Mouse (Mus musculus) CH12.LX (cell line): Measurements from ENCODE around the gene Mxra8. TPM values are rescaled to one million over a fixed set of nuclear protein-coding genes. Genes with fewer than 3 reads are reported as not detected.

Source experiments
- DNase-seq: peaks from one replicate; pipeline ENCODE4 v3.0.0-alpha.2; 2013; ENCODE audit errors: extremely low read depth
- H3K27ac ChIP-seq: 2 replicates; pipeline ENCODE4 v1.5.1; 2012; ENCODE audit warnings: low read depth, mild to moderate bottlenecking, control low read depth, moderate library complexity; ENCODE audit not compliant: insufficient read depth
- H3K27me3 ChIP-seq: replicated peaks from 2 replicates; pipeline ENCODE3; 2012; ENCODE audit warnings: inconsistent platforms
- H3K36me3 ChIP-seq, 2 experiments: replicated peaks in 1 of 2; 2 replicates each; pipeline versions ENCODE3 to v1.6.1; 2012; ENCODE audit warnings: inconsistent platforms in 1 of 2, low read length in 1 of 2, mild to moderate bottlenecking in 1 of 2, mixed read lengths in 1 of 2, moderate library complexity in 1 of 2; ENCODE audit not compliant: control insufficient read depth in 1 of 2, insufficient read depth in 1 of 2
- H3K4me1 ChIP-seq, 2 experiments: 2 replicates each; pipeline ENCODE4 v1.6.1; 2012; ENCODE audit warnings: inconsistent platforms in 1 of 2, moderate library complexity in 1 of 2; ENCODE audit not compliant: insufficient read depth in 2 of 2, control insufficient read depth in 1 of 2
- H3K4me2 ChIP-seq: 2 replicates; pipeline ENCODE4 v1.6.1; 2012; ENCODE audit warnings: low read depth, mild to moderate bottlenecking, control low read depth; ENCODE audit not compliant: poor library complexity, insufficient read depth, severe bottlenecking
- H3K4me3 ChIP-seq, 3 experiments: fragments of 150-350 bp in 1 of 3; sonication (generic) in 1 of 3; replicated peaks in 1 of 3; 2 replicates each; pipeline versions ENCODE3 to v1.5.1; 2011 to 2012; ENCODE audit warnings: low read depth in 2 of 3, low read length in 2 of 3, mild to moderate bottlenecking in 2 of 3, moderate library complexity in 2 of 3, control low read depth in 1 of 3, improper control_type of control experiment in 1 of 3, inconsistent platforms in 1 of 3, mixed read lengths in 1 of 3; ENCODE audit not compliant: poor library complexity in 1 of 3
- H3K79me2 ChIP-seq: replicated peaks from 2 replicates; pipeline ENCODE4 v1.6.1; 2012; ENCODE audit warnings: mild to moderate bottlenecking, moderate library complexity; ENCODE audit not compliant: control insufficient read depth, poor library complexity, insufficient read depth, severe bottlenecking; ENCODE audit errors: extremely low read depth
- H3K9ac ChIP-seq: 2 replicates; pipeline ENCODE4 v1.6.1; 2012; ENCODE audit warnings: low read depth, mild to moderate bottlenecking, control low read depth, moderate library complexity; ENCODE audit not compliant: insufficient read depth
- H3K9me3 ChIP-seq: replicated peaks from 2 replicates; pipeline ENCODE3; 2012; ENCODE audit warnings: low read length, inconsistent platforms, mixed read lengths
- CHD2 ChIP-seq: IDR thresholded peaks from 2 replicates; pipeline ENCODE4 v1.6.1; 2011; ENCODE audit warnings: low read length, improper control_type of control experiment
- E2F4 ChIP-seq: IDR thresholded peaks from 2 replicates; pipeline ENCODE4 v1.6.1; 2011; ENCODE audit warnings: low read depth, low read length, improper control_type of control experiment; ENCODE audit not compliant: insufficient replicate concordance
- ELF1 ChIP-seq: IDR thresholded peaks from 2 replicates; pipeline ENCODE4 v1.6.1; 2014; ENCODE audit warnings: low read depth, mild to moderate bottlenecking, inconsistent platforms, low read length, improper control_type of control experiment
- HCFC1 ChIP-seq: IDR thresholded peaks from 2 replicates; pipeline ENCODE4 v1.6.1; 2012; ENCODE audit warnings: low read depth, mild to moderate bottlenecking, inconsistent platforms, low read length, improper control_type of control experiment
- IRF4 ChIP-seq: IDR thresholded peaks from 2 replicates; pipeline ENCODE4 v1.6.1; 2014; ENCODE audit warnings: low read depth, mild to moderate bottlenecking, inconsistent platforms, low read length, improper control_type of control experiment
- KAT2A ChIP-seq: IDR thresholded peaks from 2 replicates; pipeline ENCODE4 v1.6.1; 2012; ENCODE audit warnings: low read length, improper control_type of control experiment, inconsistent platforms; ENCODE audit not compliant: insufficient replicate concordance
- MEF2A ChIP-seq: IDR thresholded peaks from 2 replicates; pipeline ENCODE4 v1.6.1; 2014; ENCODE audit warnings: low read depth, mild to moderate bottlenecking, inconsistent platforms, low read length, improper control_type of control experiment, borderline replicate concordance
- MXI1 ChIP-seq: IDR thresholded peaks from 2 replicates; pipeline ENCODE4 v1.6.1; 2011; ENCODE audit warnings: mild to moderate bottlenecking, low read depth, low read length, improper control_type of control experiment
- MYC ChIP-seq: IDR thresholded peaks from 2 replicates; pipeline ENCODE4 v1.6.1; 2011; ENCODE audit warnings: low read depth, mild to moderate bottlenecking, improper control_type of control experiment, low read length
- NRF1 ChIP-seq: IDR thresholded peaks from 2 replicates; pipeline ENCODE4 v1.6.1; 2014; ENCODE audit warnings: low read depth, mild to moderate bottlenecking, inconsistent platforms, low read length, improper control_type of control experiment, moderate library complexity
- POLR2A ChIP-seq: IDR thresholded peaks from 2 replicates; pipeline ENCODE4 v1.6.1; 2011; ENCODE audit warnings: low read depth, mild to moderate bottlenecking, improper control_type of control experiment, low read length
- POLR2AphosphoS2 ChIP-seq: IDR thresholded peaks from 2 replicates; pipeline ENCODE4 v1.6.1; 2011; ENCODE audit warnings: low read depth, low read length, improper control_type of control experiment
- RAD21 ChIP-seq: IDR thresholded peaks from 2 replicates; pipeline ENCODE4 v1.6.1; 2011; ENCODE audit warnings: low read depth, mild to moderate bottlenecking, low read length, improper control_type of control experiment, moderate library complexity
- SIN3A ChIP-seq: IDR thresholded peaks from 2 replicates; pipeline ENCODE4 v1.6.1; 2012; ENCODE audit warnings: low read length, improper control_type of control experiment, inconsistent platforms
- TCF12 ChIP-seq: IDR thresholded peaks from 2 replicates; pipeline ENCODE4 v1.6.1; 2014; ENCODE audit warnings: low read depth, mild to moderate bottlenecking, inconsistent platforms, low read length, improper control_type of control experiment
- UBTF ChIP-seq: IDR thresholded peaks from 2 replicates; pipeline ENCODE4 v1.6.1; 2012; ENCODE audit warnings: low read depth, mild to moderate bottlenecking, inconsistent platforms, low read length, improper control_type of control experiment, moderate library complexity
- USF1 ChIP-seq: IDR thresholded peaks from 2 replicates; pipeline ENCODE4 v1.6.1; 2014; ENCODE audit warnings: low read depth, mild to moderate bottlenecking, inconsistent platforms, low read length, improper control_type of control experiment
- ZC3H11A ChIP-seq: IDR thresholded peaks from 2 replicates; pipeline ENCODE4 v1.6.1; 2012; ENCODE audit warnings: low read depth, mild to moderate bottlenecking, inconsistent platforms, low read length, improper control_type of control experiment
- ZMIZ1 ChIP-seq: IDR thresholded peaks from 2 replicates; pipeline ENCODE4 v1.6.1; 2012; ENCODE audit warnings: low read depth, mild to moderate bottlenecking, inconsistent platforms, low read length, improper control_type of control experiment
- ZNF384 ChIP-seq: IDR thresholded peaks from 2 replicates; pipeline ENCODE4 v1.6.1; 2012; ENCODE audit warnings: low read depth, low read length, improper control_type of control experiment, inconsistent platforms
- dilution Hi-C: fragments of 300-500 bp; cut with MboI; formaldehyde crosslinking; loops from 2 replicates; pipeline ENCODE4 v1.14.3; 2020; ENCODE audit warnings: low sequenced_read_pairs; ENCODE audit not compliant: extremely low pct_unique_long_range_greater_than_20kb, extremely low pct_ligation_motif_present
- in situ Hi-C: fragments of 300-500 bp; cut with MboI; formaldehyde crosslinking; loops from 3 replicates; pipeline ENCODE4 v1.14.3; 2019; ENCODE audit warnings: low sequenced_read_pairs, low pct_ligation_motif_present, low pct_unique_long_range_greater_than_20kb, mixed read lengths
- polyA plus RNA-seq: library from polyadenylated mRNA; unstranded; fragments of >175 nt; gene quantifications from 2 replicates; pipeline ENCODE4 v1.2.1, GENCODE M21; 2012; ENCODE audit warnings: low read depth; ENCODE audit not compliant: insufficient read length
- total RNA-seq, 2 experiments: library from RNA; depleted of rRNA; stranded (reverse); fragments of 300-350 nt in 1 of 2; fragments of >200 nt in 1 of 2; gene quantifications; 2 replicates each; pipeline ENCODE4 v1.2.3; 2012 to 2014

The Mxra8 gene
- total and polyA plus RNA-seq, 3 experiments: 8.8 to 24.0 (median 12.4) TPM

DNA sequence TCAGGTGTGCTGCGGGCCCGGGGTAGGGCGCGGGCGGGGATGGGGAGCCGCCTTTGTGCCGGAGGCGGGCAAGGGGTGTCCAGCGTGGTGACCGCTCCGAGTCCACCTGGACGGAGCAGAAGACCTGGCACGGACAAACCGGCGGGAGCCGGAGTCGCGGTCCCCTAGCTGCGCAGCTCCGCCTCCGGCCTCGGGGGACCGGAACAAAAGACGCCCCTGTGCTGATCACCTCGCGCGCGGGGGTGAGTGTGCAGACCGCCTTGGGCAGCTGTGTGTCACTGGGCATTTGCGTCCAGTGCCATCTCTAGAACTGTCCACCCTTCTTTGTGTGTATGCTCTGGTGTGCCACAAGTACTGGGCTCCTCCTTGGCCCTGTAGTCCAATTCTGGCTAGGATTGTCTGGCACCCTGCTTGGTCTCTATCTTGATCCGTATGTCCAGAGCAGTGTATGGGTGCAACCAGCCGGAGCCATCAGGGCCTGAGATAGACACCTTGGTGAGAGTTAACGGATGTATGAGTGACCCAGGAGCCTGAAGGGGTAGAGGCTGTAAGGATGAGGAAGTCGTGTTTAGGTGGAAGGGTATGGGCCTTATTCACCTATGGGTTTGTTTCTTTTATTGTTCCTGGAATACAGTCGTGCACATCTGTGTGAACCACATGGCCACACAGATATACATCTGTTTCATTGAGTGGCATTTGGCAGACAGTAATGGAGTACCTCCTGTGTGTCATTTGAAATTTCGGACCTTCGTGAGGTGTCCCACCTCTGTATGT, 53.1 kb downstream of the Mxra8 start:
- Histone ChIP-seq H3K79me2 (peaks cover 13% of the 10 kb centered on the region; the same call in 1 of the 2 replicates), H3K4me1 (peaks cover 28 to 55% of the 10 kb centered on the region in 2 experiments), H3K27me3 (no peaks in the 10 kb centered on the region), H3K4me3 (peak overlapping the region; percentile 70 to 98 (median 71)), H3K9me3 (peaks cover 3% of the 10 kb centered on the region), H3K27ac (peak overlapping the region; percentile 91; the same call in 1 of the 2 replicates), H3K36me3 (peaks cover 28 to 47% of the 10 kb centered on the region in 2 experiments), H3K4me2 (peak overlapping the region; percentile 76), H3K9ac (peak overlapping the region; percentile 81)
- in situ Hi-C loops (loop anchor here (5.0 kb wide), 1 partner anchor 50 kb away; the partner anchor contains the start of gene Ube2j2), dilution Hi-C loops (no loop called here)
- DNase-seq: no peak
- TF ChIP-seq POLR2A: no peak
- 0 out of 2 replicates have a peak, but pooled peaks have one; percentile 7 for TF ChIP-seq ELF1
- TF ChIP-seq SIN3A: 0 out of 2 replicates have a peak, but pooled peaks have one; percentile 14
- no peak for TF ChIP-seq ZC3H11A
- TF ChIP-seq TCF12: no peak; the same call in 1 of the 2 replicates
- TF ChIP-seq IRF4: no peak
- TF ChIP-seq MYC: no peak
- TF ChIP-seq ZNF384: no peak
- no peak for TF ChIP-seq RAD21
- no peak for TF ChIP-seq KAT2A
- no peak; the same call in 1 of the 2 replicates for TF ChIP-seq MXI1
- no peak for TF ChIP-seq UBTF
- peak; percentile 14; the same call in 1 of the 2 replicates for TF ChIP-seq NRF1
- no peak for TF ChIP-seq USF1
- no peak for TF ChIP-seq E2F4
- TF ChIP-seq CHD2: no peak
- TF ChIP-seq ZMIZ1: no peak

DNA sequence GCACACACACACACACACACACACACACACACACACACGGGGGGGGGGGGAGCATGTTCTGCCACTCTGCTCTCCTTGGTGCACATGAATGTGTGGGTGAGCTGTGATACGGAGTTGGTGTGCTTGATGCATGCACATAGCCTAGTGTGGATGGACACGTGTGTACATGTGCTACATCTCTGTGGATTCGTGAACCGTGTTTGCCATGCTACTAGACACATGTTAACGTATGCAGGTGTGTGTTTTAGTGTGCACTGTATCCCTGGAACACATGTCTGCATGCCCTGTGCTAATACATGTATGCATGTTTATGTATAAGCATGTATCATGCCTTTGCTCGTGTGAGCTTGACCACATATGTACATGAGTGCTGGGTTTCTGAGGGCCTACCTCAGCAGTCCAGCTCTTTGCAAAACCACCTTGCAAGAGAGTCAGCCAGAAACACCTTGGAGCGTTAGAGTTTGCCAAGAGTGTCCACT, 53.8 kb downstream of the Mxra8 start:
- in situ Hi-C loops: loop anchor here (5.0 kb wide), 1 partner anchor 49 kb away; the partner anchor contains the start of gene Ube2j2
- peaks cover 13% of the 10 kb centered on the region; the same call in 1 of the 2 replicates for H3K79me2 ChIP-seq
- H3K36me3 ChIP-seq: peaks cover 25 to 43% of the 10 kb centered on the region in 2 experiments
- H3K4me2 ChIP-seq: peak overlapping the region; percentile 76
- peak overlapping the region; percentile 81; the same call in 1 of the 2 replicates for H3K9ac ChIP-seq
- peaks cover 28 to 55% of the 10 kb centered on the region in 2 experiments for H3K4me1 ChIP-seq
- no peak for TF ChIP-seq HCFC1
- TF ChIP-seq ZC3H11A: no peak
- TF ChIP-seq MEF2A: no peak
- no peak for TF ChIP-seq POLR2AphosphoS2
- peak; percentile 9; the same call in 1 of the 2 replicates for TF ChIP-seq MYC
- TF ChIP-seq IRF4: no peak
- TF ChIP-seq ZNF384: no peak
- peaks cover 3% of the 10 kb centered on the region for H3K9me3 ChIP-seq
- peak overlapping the region in 2 of 3 experiments; percentile 71 to 98 for H3K4me3 ChIP-seq
- dilution Hi-C loops: no loop called here
- no peak for DNase-seq
- no peaks in the 10 kb centered on the region for H3K27me3 ChIP-seq
- H3K27ac ChIP-seq: no peak overlapping the region
